Mouse (Mus musculus): Measurements from ENCODE around the gene Nanos2. TPM values are rescaled to one million over a fixed set of nuclear protein-coding genes. Genes with fewer than 3 reads are reported as not detected.

The Nanos2 gene
- polyA plus RNA-seq, 1 experiment from 2014 or later = not detected

- DNase-seq (peak; percentile 63), ATAC-seq (no peak)
- WGBS (ENCODE audit: insufficient replicate concordance) = 14% methylated on average over 15 of the region's 15 CpGs
- no peak overlapping the region for H3K4me2 ChIP-seq (ENCODE audit: low read depth, low read length)
- no peaks in the 10 kb centered on the region for H3K36me3 ChIP-seq (replicated peaks; ENCODE audit: insufficient read depth, low read length)
- H3K4me1 ChIP-seq (ENCODE audit: insufficient read depth) = no peaks in the 10 kb centered on the region
- TF ChIP-seq CTCF (IDR thresholded peaks at IDR 0.05; ENCODE audit: low read depth) (no peak), EP300 (IDR thresholded peaks at IDR 0.05; ENCODE audit: low read depth) (no peak)
- H3K4me3 ChIP-seq (ENCODE audit: low read depth, low read length) = no peak overlapping the region
- no peak overlapping the region for H3K27ac ChIP-seq (ENCODE audit: low read depth)
- no peaks in the 10 kb centered on the region for H3K9me3 ChIP-seq (ENCODE audit: low read length)
- peaks cover 14% of the 10 kb centered on the region; the same call in 1 of the 2 replicates for H3K27me3 ChIP-seq (ENCODE audit: insufficient read depth, low read length)
- H3K9ac ChIP-seq (replicated peaks) = no peak overlapping the region
These were observed 35.8 kb upstream of the Nanos2 start for GRCm38 (mm10) chr7:18951397-18951796.

- Histone ChIP-seq H3K9ac (replicated peaks) (peak overlapping the region; percentile 26; the same call in 1 of the 2 replicates), H3K9me3 (ENCODE audit: low read length) (no peaks in the 10 kb centered on the region), H3K27me3 (ENCODE audit: insufficient read depth, low read length) (peaks cover 64% of the 10 kb centered on the region), H3K4me2 (ENCODE audit: low read depth, low read length) (peak overlapping the region; percentile 88), H3K4me1 (ENCODE audit: insufficient read depth) (peaks cover 11% of the 10 kb centered on the region; the same call in 1 of the 2 replicates), H3K27ac (ENCODE audit: low read depth) (no peak overlapping the region), H3K4me3 (ENCODE audit: low read depth, low read length) (peak overlapping the region; percentile 47), H3K36me3 (replicated peaks; ENCODE audit: insufficient read depth, low read length) (no peaks in the 10 kb centered on the region)
- WGBS (ENCODE audit: insufficient replicate concordance) = 1% methylated on average over 77 of the region's 107 CpGs
- TF ChIP-seq CTCF (IDR thresholded peaks at IDR 0.05; ENCODE audit: low read depth) (no peak), EP300 (IDR thresholded peaks at IDR 0.05; ENCODE audit: low read depth) (no peak)
- peak; percentile 58 for DNase-seq
- peak; percentile 74 for ATAC-seq
These were observed 29.4 kb upstream of the Nanos2 start for GRCm38 (mm10) chr7:18957569-18958383.

- Histone ChIP-seq H3K9ac (replicated peaks) (0 out of 2 replicates have a peak overlapping the region, but pooled peaks have one; percentile 21), H3K27me3 (ENCODE audit: insufficient read depth, low read length) (peaks cover 70% of the 10 kb centered on the region), H3K9me3 (ENCODE audit: low read length) (no peaks in the 10 kb centered on the region), H3K4me1 (ENCODE audit: insufficient read depth) (peaks cover 12% of the 10 kb centered on the region; the same call in 1 of the 2 replicates), H3K36me3 (replicated peaks; ENCODE audit: insufficient read depth, low read length) (no peaks in the 10 kb centered on the region), H3K4me2 (ENCODE audit: low read depth, low read length) (peak overlapping the region; percentile 88), H3K27ac (ENCODE audit: low read depth) (no peak overlapping the region), H3K4me3 (ENCODE audit: low read depth, low read length) (peak overlapping the region; percentile 47)
- TF ChIP-seq CTCF (IDR thresholded peaks at IDR 0.05; ENCODE audit: low read depth) = no peak
- no peak for TF ChIP-seq EP300 (IDR thresholded peaks at IDR 0.05; ENCODE audit: low read depth)
- ATAC-seq = 0 out of 2 replicates have a peak, but pooled peaks have one; percentile 7
- no peak for DNase-seq
- 1% methylated on average over 21 of the region's 21 CpGs for WGBS (ENCODE audit: insufficient replicate concordance)
These were observed 28.8 kb upstream of the Nanos2 start for GRCm38 (mm10) chr7:18958384-18958766.

GRCm38 (mm10) chr7:18959446-18959845 lies 27.8 kb upstream of the Nanos2 start:
- Histone ChIP-seq H3K4me1 (ENCODE audit: insufficient read depth) (peaks cover 12% of the 10 kb centered on the region; the same call in 1 of the 2 replicates), H3K9ac (replicated peaks) (no peak overlapping the region), H3K9me3 (ENCODE audit: low read length) (no peaks in the 10 kb centered on the region), H3K4me2 (ENCODE audit: low read depth, low read length) (no peak overlapping the region), H3K4me3 (ENCODE audit: low read depth, low read length) (no peak overlapping the region), H3K36me3 (replicated peaks; ENCODE audit: insufficient read depth, low read length) (no peaks in the 10 kb centered on the region), H3K27me3 (ENCODE audit: insufficient read depth, low read length) (peaks cover 80% of the 10 kb centered on the region), H3K27ac (ENCODE audit: low read depth) (no peak overlapping the region)
- DNase-seq (no peak), ATAC-seq (peak; percentile 38; the same call in 1 of the 2 replicates)
- no peak for TF ChIP-seq CTCF (IDR thresholded peaks at IDR 0.05; ENCODE audit: low read depth)
- TF ChIP-seq EP300 (IDR thresholded peaks at IDR 0.05; ENCODE audit: low read depth) = peak; percentile 48; the same call in 1 of the 2 replicates
- 23% methylated on average over 8 of the region's 8 CpGs for WGBS (ENCODE audit: insufficient replicate concordance)

GRCm38 (mm10) chr7:18962171-18962792 lies 24.9 kb upstream of the Nanos2 start:
- TF ChIP-seq EP300 (IDR thresholded peaks at IDR 0.05; ENCODE audit: low read depth) = no peak
- Histone ChIP-seq H3K36me3 (replicated peaks; ENCODE audit: insufficient read depth, low read length) (no peaks in the 10 kb centered on the region), H3K4me3 (ENCODE audit: low read depth, low read length) (no peak overlapping the region; the same call in 1 of the 2 replicates), H3K27me3 (ENCODE audit: insufficient read depth, low read length) (peaks cover 83% of the 10 kb centered on the region), H3K4me2 (ENCODE audit: low read depth, low read length) (no peak overlapping the region), H3K9me3 (ENCODE audit: low read length) (no peaks in the 10 kb centered on the region), H3K4me1 (ENCODE audit: insufficient read depth) (peaks cover 12% of the 10 kb centered on the region; the same call in 1 of the 2 replicates), H3K9ac (replicated peaks) (no peak overlapping the region), H3K27ac (ENCODE audit: low read depth) (no peak overlapping the region)
- WGBS (ENCODE audit: insufficient replicate concordance) = 3% methylated on average over 17 of the region's 17 CpGs
- DNase-seq = no peak
- no peak for ATAC-seq

- Histone ChIP-seq H3K9me3 (ENCODE audit: low read length) (no peaks in the 10 kb centered on the region), H3K4me1 (ENCODE audit: insufficient read depth) (peaks cover 6% of the 10 kb centered on the region; the same call in 1 of the 2 replicates), H3K9ac (replicated peaks) (no peak overlapping the region), H3K36me3 (replicated peaks; ENCODE audit: insufficient read depth, low read length) (no peaks in the 10 kb centered on the region), H3K4me2 (ENCODE audit: low read depth, low read length) (no peak overlapping the region), H3K4me3 (ENCODE audit: low read depth, low read length) (no peak overlapping the region; the same call in 1 of the 2 replicates), H3K27me3 (ENCODE audit: insufficient read depth, low read length) (peaks cover 78% of the 10 kb centered on the region), H3K27ac (ENCODE audit: low read depth) (no peak overlapping the region)
- TF ChIP-seq CTCF (IDR thresholded peaks at IDR 0.05; ENCODE audit: low read depth) = no peak
- TF ChIP-seq EP300 (IDR thresholded peaks at IDR 0.05; ENCODE audit: low read depth) = no peak
- WGBS (ENCODE audit: insufficient replicate concordance) = 2% methylated on average over 20 of the region's 20 CpGs
- no peak for ATAC-seq
- DNase-seq = no peak
These were observed 24.4 kb upstream of the Nanos2 start for GRCm38 (mm10) chr7:18962795-18963194.
